Mouse (Mus musculus): ENCODE data around the gene Ost4.

GRCm38 (mm10) chr5:30909300-30909659 is 1.7 kb upstream of the Ost4 start:
- TF ChIP-seq EP300 (IDR thresholded peaks at IDR 0.05; ENCODE audit: low read depth) (no peak), CTCF (IDR thresholded peaks at IDR 0.05; ENCODE audit: low read depth) (no peak)

Measured in heart, postnatal 0 days (tissue).